Mouse (Mus musculus) stomach, embryonic 16.5 days (tissue): ENCODE data around the gene Art4. TPM values are rescaled to one million over a fixed set of nuclear protein-coding genes. Genes with fewer than 3 reads are reported as not detected.

Experiments used
- ATAC-seq: fragments of 200-750 bp; cut with Nextera tagmentation; 2 replicates; pipeline ENCODE4 v1.8.0; 2017; ENCODE audit warnings: moderate number of reproducible peaks, moderate TSS enrichment; ENCODE audit not compliant: insufficient read depth, low FRiP score
- H3K27ac ChIP-seq: fragments of 300-500 bp; sonication (generic); 2 replicates; pipeline ENCODE4 v1.5.1; 2014; ENCODE audit warnings: low read length
- H3K27me3 ChIP-seq: fragments of 300-500 bp; sonication (generic); 2 replicates; pipeline ENCODE4 v1.6.1; 2014; ENCODE audit warnings: low read length, control low read depth, mixed read lengths; ENCODE audit not compliant: control insufficient read depth, insufficient read depth
- H3K36me3 ChIP-seq: fragments of 300-500 bp; sonication (generic); 2 replicates; pipeline ENCODE4 v1.6.1; 2014; ENCODE audit warnings: low read length; ENCODE audit not compliant: control insufficient read depth, insufficient read depth
- H3K4me1 ChIP-seq: fragments of 300-500 bp; sonication (generic); 2 replicates; pipeline ENCODE4 v1.6.1; 2014; ENCODE audit warnings: low read length, control low read depth, mixed read lengths; ENCODE audit not compliant: control insufficient read depth, insufficient read depth
- H3K4me2 ChIP-seq: fragments of 300-500 bp; sonication (generic); 2 replicates; pipeline ENCODE4 v1.6.1; 2014; ENCODE audit warnings: low read depth, low read length, mixed read lengths
- H3K4me3 ChIP-seq: fragments of 300-500 bp; sonication (generic); replicated peaks from 2 replicates; pipeline ENCODE4 v1.5.1; 2014; ENCODE audit warnings: mild to moderate bottlenecking, low read length
- H3K9ac ChIP-seq: fragments of 300-500 bp; sonication (generic); 2 replicates; pipeline ENCODE4 v1.6.1; 2014; ENCODE audit warnings: low read length
- H3K9me3 ChIP-seq: fragments of 300-500 bp; sonication (generic); replicated peaks from 2 replicates; pipeline ENCODE4 v1.6.1; 2016; ENCODE audit warnings: low read length, control low read depth; ENCODE audit not compliant: control insufficient read depth
- WGBS: fragments of 180-500 bp; shearing (Covaris S2); extraction: QIAGEN DNeasy Blood & Tissue Kit; methylation state at CpG from one replicate; pipeline ENCODE4 v1.1.7; 2014; 5-methylcytosine and 5-hydroxymethylcytosine counted together
- polyA plus RNA-seq: library from polyadenylated mRNA; unstranded; fragments of >200 nt; fragmentation: Nextera tagmentation; extraction: Ambion mirVana; gene quantifications from 2 replicates; pipeline ENCODE4 v1.2.1, GENCODE M21; 2015

Gene Art4
- polyA plus RNA-seq, 1 experiment from 2014 or later, result 7.9 TPM

- no peaks in the 10 kb centered on the region for H3K9me3 ChIP-seq
- peak within 1 kb of the TSS; percentile 100 for H3K4me3 ChIP-seq
- H3K27ac ChIP-seq, result peak within 1 kb of the TSS; percentile 83
- H3K4me2 ChIP-seq, result peak within 1 kb of the TSS; percentile 95
- peaks cover 8% of the 10 kb centered on the region; the same call in 1 of the 2 replicates for H3K36me3 ChIP-seq
- H3K27me3 ChIP-seq, result no peaks in the 10 kb centered on the region
- ATAC-seq, result no peak
- under 1% methylated on average over 34 of the region's 34 CpGs for WGBS
- peak within 1 kb of the TSS; percentile 99 for H3K9ac ChIP-seq
- H3K4me1 ChIP-seq, result 0 out of 2 replicates have a peak, but pooled peaks cover 3% of the 10 kb centered on the region
Measured at GRCm38 (mm10) chr6:136827516-136827880, 30.0 kb downstream of the Art4 start, which contains the start of gene BC049715. TSS of gene BC049715 (plus strand) at chr6:136827626.

GRCm38 (mm10) chr6:136827116-136827515 is 30.4 kb downstream of the Art4 start:
- Histone ChIP-seq H3K9ac (peak overlapping the region; percentile 99), H3K36me3 (peaks cover 8% of the 10 kb centered on the region; the same call in 1 of the 2 replicates), H3K27me3 (no peaks in the 10 kb centered on the region), H3K27ac (peak overlapping the region; percentile 82; the same call in 1 of the 2 replicates), H3K4me3 (peak overlapping the region; percentile 100), H3K9me3 (no peaks in the 10 kb centered on the region), H3K4me2 (peak overlapping the region; percentile 95), H3K4me1 (0 out of 2 replicates have a peak, but pooled peaks cover 3% of the 10 kb centered on the region)
- WGBS, result 13% methylated on average over 7 of the region's 7 CpGs
- ATAC-seq, result no peak

- Histone ChIP-seq H3K4me2 (no peak overlapping the region), H3K9me3 (no peaks in the 10 kb centered on the region), H3K4me3 (no peak overlapping the region), H3K4me1 (0 out of 2 replicates have a peak, but pooled peaks cover 3% of the 10 kb centered on the region), H3K36me3 (peaks cover 27% of the 10 kb centered on the region), H3K27ac (no peak overlapping the region), H3K9ac (no peak overlapping the region), H3K27me3 (no peaks in the 10 kb centered on the region)
- WGBS, result 91% methylated on average over 8 of the region's 8 CpGs
- ATAC-seq, result no peak
Measured at GRCm38 (mm10) chr6:136824987-136825386, 32.5 kb downstream of the Art4 start.

- 96% methylated on average over 18 of the region's 18 CpGs for WGBS
- no peak overlapping the region for H3K4me3 ChIP-seq
- no peak for ATAC-seq
- no peak overlapping the region for H3K4me2 ChIP-seq
- no peak overlapping the region for H3K27ac ChIP-seq
- peaks cover 46% of the 10 kb centered on the region for H3K36me3 ChIP-seq
- H3K4me1 ChIP-seq, result no peaks in the 10 kb centered on the region
- H3K27me3 ChIP-seq, result no peaks in the 10 kb centered on the region
- no peak overlapping the region for H3K9ac ChIP-seq
- H3K9me3 ChIP-seq, result no peaks in the 10 kb centered on the region
Measured at GRCm38 (mm10) chr6:136821086-136821485, 36.4 kb downstream of the Art4 start.

GRCm38 (mm10) chr6:136820381-136820780 is 37.2 kb downstream of the Art4 start:
- Histone ChIP-seq H3K4me1 (no peaks in the 10 kb centered on the region), H3K27ac (no peak overlapping the region), H3K9ac (no peak overlapping the region), H3K9me3 (no peaks in the 10 kb centered on the region), H3K36me3 (peaks cover 52% of the 10 kb centered on the region), H3K4me2 (no peak overlapping the region), H3K4me3 (no peak overlapping the region), H3K27me3 (no peaks in the 10 kb centered on the region)
- WGBS, result 96% methylated on average over 21 of the region's 21 CpGs
- ATAC-seq, result no peak

- Histone ChIP-seq H3K4me1 (0 out of 2 replicates have a peak, but pooled peaks cover 3% of the 10 kb centered on the region), H3K9me3 (no peaks in the 10 kb centered on the region), H3K36me3 (peaks cover 52% of the 10 kb centered on the region), H3K27ac (no peak overlapping the region), H3K4me3 (no peak overlapping the region), H3K9ac (no peak overlapping the region), H3K4me2 (no peak overlapping the region), H3K27me3 (no peaks in the 10 kb centered on the region)
- WGBS, result 94% methylated on average over 3 of the region's 3 CpGs
- no peak for ATAC-seq
Measured at GRCm38 (mm10) chr6:136817549-136817948, 40.0 kb downstream of the Art4 start.

- no peak overlapping the region for H3K9ac ChIP-seq
- no peaks in the 10 kb centered on the region for H3K9me3 ChIP-seq
- ATAC-seq, result no peak
- H3K27me3 ChIP-seq, result no peaks in the 10 kb centered on the region
- 93% methylated on average over 21 of the region's 21 CpGs for WGBS
- H3K4me1 ChIP-seq, result 0 out of 2 replicates have a peak, but pooled peaks cover 3% of the 10 kb centered on the region
- peaks cover 50% of the 10 kb centered on the region for H3K36me3 ChIP-seq
- no peak overlapping the region for H3K4me3 ChIP-seq
- no peak overlapping the region for H3K4me2 ChIP-seq
- H3K27ac ChIP-seq, result no peak overlapping the region
Measured at GRCm38 (mm10) chr6:136816826-136817225, 40.7 kb downstream of the Art4 start.

GRCm38 (mm10) chr6:136815381-136815780 is 42.2 kb downstream of the Art4 start:
- H3K36me3 ChIP-seq, result peaks cover 37% of the 10 kb centered on the region
- WGBS, result 94% methylated on average over 7 of the region's 7 CpGs
- no peak overlapping the region for H3K4me3 ChIP-seq
- no peak overlapping the region for H3K27ac ChIP-seq
- ATAC-seq, result no peak
- no peak overlapping the region for H3K4me2 ChIP-seq
- H3K27me3 ChIP-seq, result no peaks in the 10 kb centered on the region
- 0 out of 2 replicates have a peak, but pooled peaks cover 3% of the 10 kb centered on the region for H3K4me1 ChIP-seq
- H3K9ac ChIP-seq, result no peak overlapping the region
- no peaks in the 10 kb centered on the region for H3K9me3 ChIP-seq

GRCm38 (mm10) chr6:136813117-136813516 is 44.4 kb downstream of the Art4 start:
- Histone ChIP-seq H3K4me2 (no peak overlapping the region), H3K4me1 (0 out of 2 replicates have a peak, but pooled peaks cover 11% of the 10 kb centered on the region), H3K27me3 (no peaks in the 10 kb centered on the region), H3K27ac (peak overlapping the region; percentile 60; the same call in 1 of the 2 replicates), H3K36me3 (peaks cover 25% of the 10 kb centered on the region), H3K9me3 (no peaks in the 10 kb centered on the region), H3K4me3 (no peak overlapping the region), H3K9ac (no peak overlapping the region)
- no peak for ATAC-seq
- 35% methylated on average over 4 of the region's 4 CpGs for WGBS
